Mouse (Mus musculus) layer of hippocampus, postnatal 25 days (tissue): ENCODE data around the gene 4933425L06Rik. TPM values are rescaled to one million over a fixed set of nuclear protein-coding genes. Genes with fewer than 3 reads are reported as not detected.

Experiments used
- DNase-seq, 2 experiments: peaks; one replicate each; pipeline ENCODE4 v3.0.0; 2022; ENCODE audit warnings: mixed read lengths in 2 of 2, low spot score in 1 of 2; ENCODE audit errors: extremely low spot score in 1 of 2
- total RNA-seq, 2 experiments: library from RNA; stranded (reverse); gene quantifications; 2 replicates each; pipeline ENCODE4 v1.2.3; 2021

4933425L06Rik gene
- total RNA-seq, 2 experiments from 2014 or later = not detected

DNA sequence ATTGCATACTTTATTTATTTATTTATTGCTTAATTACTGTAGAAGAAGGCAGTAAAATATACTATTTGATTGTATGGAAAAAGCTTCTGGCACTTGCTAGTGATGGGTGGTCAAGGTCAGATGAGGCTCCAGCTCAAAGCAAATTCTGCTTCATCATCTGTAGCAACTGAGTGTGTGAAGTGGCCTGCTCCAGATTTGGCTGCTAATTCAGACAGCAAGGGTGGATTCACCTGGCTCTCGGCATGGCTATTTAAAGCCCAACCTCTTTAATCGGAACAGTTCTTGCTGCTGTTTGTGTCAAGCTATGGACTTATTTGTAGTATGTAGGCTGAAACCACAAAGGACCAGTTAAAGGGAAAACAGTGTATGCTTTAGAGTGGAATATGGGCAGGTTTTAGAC, 50.9 kb downstream of the 4933425L06Rik start:
- DNase-seq = no peak

DNA sequence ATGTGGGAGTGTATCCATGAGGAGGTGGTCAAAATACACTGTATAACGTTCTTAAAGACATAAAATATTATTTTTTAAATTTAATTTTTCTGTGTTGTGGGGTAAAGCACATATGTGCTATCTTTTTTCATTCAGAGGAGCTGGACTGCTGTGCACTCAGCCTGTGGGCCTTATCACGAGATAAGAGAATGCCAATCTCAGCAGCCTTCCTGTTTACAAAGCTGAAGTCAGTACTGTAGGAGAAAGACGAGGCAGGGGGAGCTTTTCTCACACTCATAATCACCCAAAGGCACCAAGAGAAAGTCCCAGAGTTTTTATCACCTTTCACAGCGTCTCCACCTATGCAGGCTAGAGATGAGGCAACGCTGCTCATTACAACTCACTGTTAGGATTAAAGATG, 52.5 kb downstream of the 4933425L06Rik start:
- DNase-seq = no peak

DNA sequence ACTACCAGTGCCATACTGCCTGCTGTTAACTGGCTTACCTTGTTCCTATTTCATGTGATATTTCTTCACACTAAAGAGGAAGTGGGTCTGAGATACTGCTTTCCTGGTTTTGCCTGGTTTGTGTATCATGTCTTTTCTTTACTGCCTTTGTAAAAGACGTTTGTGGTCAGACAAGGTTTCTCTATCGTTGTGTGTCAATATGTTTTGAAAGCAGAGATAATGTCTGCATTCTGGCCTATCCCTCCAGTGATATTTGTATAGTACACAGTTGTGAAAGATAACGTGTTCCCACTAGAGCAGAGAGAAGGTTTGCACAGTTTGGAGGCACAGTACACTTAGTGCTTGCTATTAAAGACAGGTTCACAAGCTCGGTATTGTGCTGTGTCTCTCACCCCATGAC, 58.0 kb downstream of the 4933425L06Rik start:
- no peak for DNase-seq

DNA sequence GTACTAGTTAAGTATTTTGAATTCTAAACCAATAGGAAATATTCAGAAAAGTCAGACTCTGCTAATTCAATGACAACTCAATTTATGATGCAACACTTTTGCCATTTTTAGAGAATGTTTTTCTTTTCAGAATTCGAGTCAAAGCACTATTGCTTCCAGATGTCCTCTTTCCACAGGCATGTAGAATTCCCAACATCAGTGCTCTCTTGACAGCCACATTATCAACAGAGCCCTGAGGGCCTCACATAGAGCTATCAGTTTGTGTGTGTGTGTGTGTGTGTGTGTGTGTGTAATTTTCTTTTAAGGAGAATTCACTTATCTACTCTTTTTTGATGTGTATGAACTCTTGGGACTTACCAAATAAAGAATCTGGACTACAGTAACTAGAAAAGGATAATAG, 64.9 kb downstream of the 4933425L06Rik start:
- no peak for DNase-seq

DNA sequence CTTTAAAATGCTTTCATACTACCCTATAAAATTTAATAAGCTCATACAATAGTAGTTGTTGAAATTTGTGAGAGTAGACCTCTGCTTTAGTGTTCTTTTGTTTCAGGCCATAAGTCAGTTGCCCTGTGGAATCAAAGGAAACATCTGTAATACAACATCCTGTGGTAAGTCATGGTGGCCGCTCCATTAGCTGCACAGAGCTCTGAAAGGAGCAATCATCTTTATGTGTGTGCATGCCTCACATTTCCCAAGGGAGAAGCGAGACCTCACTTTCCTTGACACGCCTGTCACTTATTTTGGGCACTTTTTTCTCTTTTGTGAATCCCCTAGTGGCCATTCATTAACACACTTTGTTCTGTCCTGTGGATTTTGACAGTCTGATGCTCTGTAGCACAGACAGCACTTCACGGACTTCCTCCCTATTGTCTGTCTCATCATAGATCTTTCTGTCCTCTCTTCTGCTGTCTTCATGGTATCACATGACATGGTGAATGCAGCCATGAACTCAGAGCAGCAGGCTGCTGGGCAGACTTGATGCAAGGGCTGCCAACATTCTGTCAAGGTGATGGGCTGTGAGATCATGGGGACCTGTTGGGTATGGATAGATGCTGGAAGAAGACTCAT, 66.0 kb downstream of the 4933425L06Rik start:
- no peak for DNase-seq

DNA sequence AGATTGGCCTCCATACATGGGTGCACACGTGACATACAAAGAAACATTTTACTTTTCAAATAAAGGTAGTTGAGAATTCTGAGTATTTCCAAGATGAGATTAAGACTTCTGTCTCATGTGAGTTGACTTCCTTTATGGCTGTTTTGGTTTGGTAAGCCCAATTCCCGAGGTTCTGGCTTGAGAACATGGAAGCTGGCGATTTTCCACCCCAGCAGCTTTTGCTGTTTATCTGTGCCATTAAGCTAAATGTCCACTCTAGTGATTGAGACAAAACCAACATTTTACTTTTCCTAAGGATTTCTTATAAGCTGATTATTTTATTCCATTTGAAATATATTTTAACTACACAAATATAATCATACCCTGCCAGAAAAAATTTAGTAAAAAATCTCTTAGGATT, 68.1 kb downstream of the 4933425L06Rik start:
- no peak for DNase-seq

DNA sequence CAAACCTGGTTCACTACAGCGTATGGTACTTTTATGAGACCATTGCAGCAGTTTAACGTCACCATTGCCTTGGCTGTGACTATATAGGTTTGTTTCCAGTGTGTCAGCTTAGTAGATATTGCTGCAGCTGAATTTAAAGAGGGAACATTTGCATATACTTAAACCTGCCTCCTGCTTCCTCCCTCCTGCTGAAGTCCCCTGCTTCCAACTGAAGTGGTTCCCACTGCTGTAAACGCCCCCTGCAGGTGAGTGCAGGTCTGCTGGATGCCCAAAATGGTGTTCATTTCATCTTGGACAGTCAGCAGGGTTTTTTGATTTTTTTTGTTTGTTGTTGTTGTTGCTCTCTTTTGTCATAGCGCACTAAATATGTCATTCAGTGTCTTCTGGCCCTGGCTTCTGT, 72.0 kb downstream of the 4933425L06Rik start:
- peak in 1 of 2 experiments; percentile 40 for DNase-seq

DNA sequence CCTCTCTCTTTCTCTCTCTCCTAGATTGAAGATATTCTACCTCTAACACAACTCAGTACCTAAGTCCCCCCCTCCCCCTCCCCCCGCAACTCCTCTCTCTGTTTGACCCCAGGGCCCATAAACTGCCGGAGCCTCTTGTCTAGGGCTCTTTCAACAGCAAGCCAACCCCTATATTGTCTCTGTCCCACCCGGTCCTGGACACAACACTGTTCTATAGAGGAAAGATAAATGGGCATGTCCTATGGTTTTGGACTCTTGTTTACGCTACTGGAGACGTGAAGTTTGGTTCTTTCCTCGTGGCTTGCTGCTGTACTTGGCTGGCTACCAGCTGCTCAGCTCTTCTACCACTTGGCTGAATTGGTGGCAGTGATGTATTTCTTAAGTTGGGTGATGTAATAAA, 83.5 kb downstream of the 4933425L06Rik start:
- no peak for DNase-seq

Other genes with a start within 250 kb of the 4933425L06Rik start
- under 1 TPM; 0.28 to 0.37 TPM for gene Shisal2b, start 218.2 kb upstream of the 4933425L06Rik start, total RNA-seq
- 100 to 1,000 TPM; 139 to 149 TPM for gene Rgs7bp, start 27.2 kb upstream of the 4933425L06Rik start, total RNA-seq
- 10 to 100 TPM; 18.0 to 19.7 TPM for gene Rnf180, start 212.7 kb downstream of the 4933425L06Rik start, total RNA-seq